Mouse (Mus musculus) inflammation-experienced regulatory T-cells, adult 16 weeks (primary cell): ENCODE measurements around the gene Tnfsf8. TPM values are rescaled to one million over a fixed set of nuclear protein-coding genes. Genes with fewer than 3 reads are reported as not detected.

Experiments used
- polyA plus RNA-seq: library from polyadenylated mRNA; unstranded; fragments of 100-300 nt; shearing (Covaris generic); gene quantifications from one replicate; pipeline ENCODE4 v1.2.1, GENCODE M21; 2017

Tnfsf8 gene
- polyA plus RNA-seq, result 75.7 TPM

DNA sequence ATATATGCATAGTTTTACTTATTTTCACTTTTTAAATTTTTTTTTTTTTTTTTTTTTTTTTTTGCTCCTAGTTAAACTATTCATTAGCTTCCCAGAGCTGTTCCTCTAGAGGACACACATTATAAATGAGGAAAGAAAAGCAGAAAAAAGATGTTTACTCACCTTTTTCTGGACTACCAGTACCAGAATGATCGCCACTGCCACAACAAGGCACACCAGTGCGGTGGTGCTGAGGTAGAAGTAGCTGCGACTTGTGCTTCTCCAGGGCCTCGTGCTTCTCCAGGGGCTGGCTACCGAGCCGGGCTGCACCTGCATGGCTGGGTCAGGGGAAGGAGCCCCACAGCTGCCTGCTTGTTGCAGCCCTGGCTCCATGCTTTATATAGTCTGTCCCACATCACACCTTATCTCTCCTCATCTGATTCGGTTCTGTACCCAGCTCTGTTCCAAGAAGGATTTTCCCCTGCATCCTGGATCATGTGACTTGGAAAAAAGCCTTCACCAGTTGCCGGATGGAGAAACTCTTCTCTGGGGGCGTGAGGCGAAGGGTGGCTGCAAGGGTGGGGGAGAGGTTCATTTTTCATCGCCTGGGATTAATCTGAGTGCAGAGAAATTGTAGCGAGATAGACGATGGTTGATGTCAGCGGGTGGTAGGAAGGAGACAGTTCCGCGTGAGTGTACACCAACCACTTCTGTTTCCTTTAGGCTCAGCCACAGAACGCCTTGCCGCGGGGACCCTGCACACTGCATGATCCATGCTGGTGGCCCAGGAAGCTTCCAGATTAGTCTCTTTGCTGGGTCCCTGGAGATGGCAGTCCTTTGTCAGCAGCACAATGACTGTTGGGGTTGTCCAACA is at the start of gene Tnfsf8:
Gene Tnfsf8, minus strand, starts transcription at position 660 of the 853 bp plus-strand sequence.

Other genes with a start within 250 kb of the Tnfsf8 start
- gene Tex48, start 238.9 kb downstream of the Tnfsf8 start, polyA plus RNA-seq, result not detected
- not detected for gene Gm11214, start 198.0 kb downstream of the Tnfsf8 start, polyA plus RNA-seq
- 0.26 TPM for gene Tnfsf15, start 116.2 kb downstream of the Tnfsf8 start, polyA plus RNA-seq
- 0.12 TPM for gene Tnc, start 185.7 kb upstream of the Tnfsf8 start, polyA plus RNA-seq